Mouse (Mus musculus): ENCODE results near the gene Pde7b. TPM values are rescaled to one million over a fixed set of nuclear protein-coding genes. Genes with fewer than 3 reads are reported as not detected.

The Pde7b gene
- polyA plus RNA-seq, 1 experiment from 2014 or later, result 0.42 TPM

DNA sequence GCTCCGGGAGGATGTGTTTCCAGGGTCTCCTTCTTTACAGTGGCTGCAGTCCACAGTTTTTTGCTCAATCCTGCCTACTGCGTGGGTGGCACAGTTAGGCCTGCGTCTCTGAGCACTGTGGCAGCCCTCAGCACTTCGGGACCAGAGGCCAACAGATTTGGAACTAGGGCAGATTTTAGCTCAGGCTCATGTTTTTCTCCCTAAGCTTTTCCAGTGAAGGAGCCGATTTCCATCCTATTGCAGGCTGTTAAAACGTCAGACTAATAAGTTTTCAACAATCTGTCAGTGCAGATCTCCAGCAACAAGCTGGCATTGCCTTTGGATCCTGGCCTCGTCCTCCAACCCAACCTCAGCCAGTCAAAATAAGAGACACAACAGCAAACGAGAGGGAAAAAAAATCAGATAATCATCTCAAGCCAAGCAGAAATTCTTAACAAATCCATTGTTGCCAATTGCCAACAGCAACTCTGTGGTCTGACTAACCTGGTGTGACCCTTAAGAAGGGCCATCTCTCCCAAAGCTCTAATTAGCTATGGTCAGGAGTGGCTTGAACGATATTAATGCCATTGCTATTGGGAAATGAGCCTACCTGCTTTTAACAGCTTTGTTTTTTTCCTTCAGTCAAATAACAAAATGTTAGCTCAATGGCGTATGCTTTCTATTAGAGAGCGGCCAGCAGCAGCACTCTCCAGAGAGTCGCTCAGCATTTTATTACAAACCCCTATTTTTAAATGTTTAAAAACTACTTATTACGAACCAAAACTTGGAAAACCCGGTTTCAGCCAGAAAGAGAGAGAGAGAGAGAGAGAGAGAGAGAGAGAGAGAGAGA lies 92.4 kb downstream of the Pde7b start:
- Histone ChIP-seq H3K27ac (no peak overlapping the region), H3K27me3 (replicated peaks) (0 out of 2 replicates have a peak, but pooled peaks cover 2% of the 10 kb centered on the region), H3K4me1 (no peaks in the 10 kb centered on the region), H3K36me3 (no peaks in the 10 kb centered on the region), H3K9ac (no peak overlapping the region), H3K9me3 (replicated peaks) (no peaks in the 10 kb centered on the region), H3K4me3 (no peak overlapping the region), H3K4me2 (no peak overlapping the region)
- 64% methylated on average over 14 of the region's 14 CpGs for WGBS (ENCODE audit: insufficient replicate concordance)
- no peak for ATAC-seq

GRCm38 (mm10) chr10:20630122-20630521 lies 94.8 kb downstream of the Pde7b start:
- Histone ChIP-seq H3K27me3 (replicated peaks) (0 out of 2 replicates have a peak, but pooled peaks cover 3% of the 10 kb centered on the region), H3K36me3 (no peaks in the 10 kb centered on the region), H3K4me2 (no peak overlapping the region), H3K4me3 (no peak overlapping the region), H3K9me3 (replicated peaks) (no peaks in the 10 kb centered on the region), H3K9ac (no peak overlapping the region), H3K27ac (no peak overlapping the region), H3K4me1 (peaks cover 6% of the 10 kb centered on the region)
- ATAC-seq, result no peak
- WGBS (ENCODE audit: insufficient replicate concordance), result 75% methylated on average over 7 of the region's 7 CpGs

- H3K9ac ChIP-seq, result no peak overlapping the region
- peaks cover 6% of the 10 kb centered on the region for H3K4me1 ChIP-seq
- H3K4me3 ChIP-seq, result no peak overlapping the region
- 55% methylated on average over 16 of the region's 16 CpGs for WGBS (ENCODE audit: insufficient replicate concordance)
- 0 out of 2 replicates have a peak, but pooled peaks cover 3% of the 10 kb centered on the region for H3K27me3 ChIP-seq (replicated peaks)
- no peaks in the 10 kb centered on the region for H3K9me3 ChIP-seq (replicated peaks)
- H3K36me3 ChIP-seq, result no peaks in the 10 kb centered on the region
- no peak overlapping the region for H3K4me2 ChIP-seq
- ATAC-seq, result peak; percentile 87
- no peak overlapping the region for H3K27ac ChIP-seq
Observed at GRCm38 (mm10) chr10:20625702-20626375, 99.0 kb downstream of the Pde7b start.

DNA sequence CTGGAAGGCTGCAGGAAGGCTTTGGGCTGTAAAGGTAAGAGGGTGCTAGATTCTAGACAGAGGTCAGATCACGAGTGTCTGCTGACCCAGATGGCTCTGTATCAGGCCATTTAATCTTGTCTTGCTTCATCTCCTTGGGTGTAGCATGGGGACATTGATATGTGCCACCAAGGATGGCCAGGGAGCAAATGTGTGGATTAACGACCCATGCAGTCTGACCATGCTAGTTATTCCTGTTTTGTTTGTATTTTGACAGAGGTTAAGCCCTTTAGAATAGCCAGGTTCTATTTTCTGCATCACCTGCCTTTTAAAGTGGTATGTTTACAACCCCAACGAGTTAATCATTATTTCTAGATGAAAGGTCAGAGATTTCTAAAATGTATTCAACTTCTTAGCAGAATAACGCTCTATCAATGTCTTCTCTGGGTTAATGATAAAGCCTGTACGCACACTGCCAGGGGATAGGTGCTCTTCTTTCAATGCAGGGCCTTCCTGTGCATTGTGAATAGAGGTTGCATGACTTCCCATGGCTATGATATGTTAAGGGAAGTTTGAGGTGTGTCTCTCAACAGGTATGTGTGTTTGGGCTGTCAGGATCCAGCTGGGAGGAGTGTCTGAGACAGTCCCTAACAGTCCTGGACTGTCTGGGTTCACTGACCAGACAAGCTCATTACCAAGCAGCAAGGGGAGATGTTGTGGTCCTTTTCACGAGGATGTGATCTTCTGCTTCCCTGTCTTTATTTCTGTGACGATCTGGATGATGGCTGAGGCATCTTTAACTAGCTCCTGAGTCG lies 103.0 kb downstream of the Pde7b start:
- Histone ChIP-seq H3K4me3 (no peak overlapping the region), H3K27me3 (replicated peaks) (no peaks in the 10 kb centered on the region), H3K36me3 (no peaks in the 10 kb centered on the region), H3K9me3 (replicated peaks) (no peaks in the 10 kb centered on the region), H3K9ac (no peak overlapping the region), H3K4me1 (peaks cover 6% of the 10 kb centered on the region), H3K4me2 (no peak overlapping the region), H3K27ac (no peak overlapping the region)
- WGBS (ENCODE audit: insufficient replicate concordance), result 57% methylated on average over 8 of the region's 8 CpGs
- ATAC-seq, result no peak

DNA sequence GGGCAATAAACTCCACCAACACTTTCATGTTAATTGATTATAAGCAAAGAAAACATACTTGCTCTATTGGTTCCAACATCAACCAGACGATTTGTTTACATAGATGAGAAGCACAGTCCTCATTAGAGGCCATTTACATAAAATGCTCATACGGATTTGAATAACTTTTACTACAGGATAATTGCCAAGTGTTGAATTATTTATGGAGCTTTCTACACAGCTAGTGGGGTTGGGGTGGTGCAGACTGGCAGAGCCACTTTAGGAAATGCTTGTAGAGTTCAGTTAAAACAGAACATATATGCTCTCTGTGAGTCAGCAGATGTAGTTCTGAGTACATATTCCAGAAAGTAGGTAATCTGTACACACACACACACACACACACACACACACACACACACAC lies 118.9 kb downstream of the Pde7b start:
- Histone ChIP-seq H3K4me1 (no peaks in the 10 kb centered on the region), H3K4me2 (no peak overlapping the region), H3K9ac (no peak overlapping the region), H3K27ac (no peak overlapping the region), H3K36me3 (no peaks in the 10 kb centered on the region), H3K4me3 (no peak overlapping the region), H3K27me3 (replicated peaks) (no peaks in the 10 kb centered on the region), H3K9me3 (replicated peaks) (no peaks in the 10 kb centered on the region)
- WGBS (ENCODE audit: insufficient replicate concordance), result 72% methylated on average over 2 of the region's 2 CpGs
- ATAC-seq, result no peak

GRCm38 (mm10) chr10:20595107-20595810 lies 129.6 kb downstream of the Pde7b start:
- no peak overlapping the region for H3K27ac ChIP-seq
- H3K9ac ChIP-seq, result no peak overlapping the region
- WGBS (ENCODE audit: insufficient replicate concordance), result 16% methylated on average over 5 of the region's 5 CpGs
- no peak overlapping the region for H3K4me3 ChIP-seq
- H3K9me3 ChIP-seq (replicated peaks), result no peaks in the 10 kb centered on the region
- H3K36me3 ChIP-seq, result no peaks in the 10 kb centered on the region
- H3K4me1 ChIP-seq, result no peaks in the 10 kb centered on the region
- no peaks in the 10 kb centered on the region for H3K27me3 ChIP-seq (replicated peaks)
- no peak overlapping the region for H3K4me2 ChIP-seq
- ATAC-seq, result no peak

GRCm38 (mm10) chr10:20594015-20594414 lies 130.9 kb downstream of the Pde7b start:
- Histone ChIP-seq H3K27me3 (replicated peaks) (no peaks in the 10 kb centered on the region), H3K4me3 (no peak overlapping the region), H3K4me1 (no peaks in the 10 kb centered on the region), H3K36me3 (no peaks in the 10 kb centered on the region), H3K9ac (no peak overlapping the region), H3K27ac (no peak overlapping the region), H3K4me2 (no peak overlapping the region), H3K9me3 (replicated peaks) (no peaks in the 10 kb centered on the region)
- ATAC-seq, result no peak
- WGBS (ENCODE audit: insufficient replicate concordance), result 39% methylated on average over 5 of the region's 5 CpGs

- Histone ChIP-seq H3K36me3 (no peaks in the 10 kb centered on the region), H3K27ac (no peak overlapping the region), H3K9ac (no peak overlapping the region), H3K4me2 (no peak overlapping the region), H3K4me1 (no peaks in the 10 kb centered on the region), H3K4me3 (no peak overlapping the region), H3K27me3 (replicated peaks) (no peaks in the 10 kb centered on the region), H3K9me3 (replicated peaks) (no peaks in the 10 kb centered on the region)
- no peak for ATAC-seq
- 12% methylated on average over 7 of the region's 7 CpGs for WGBS (ENCODE audit: insufficient replicate concordance)
Observed at GRCm38 (mm10) chr10:20590100-20590499, 134.8 kb downstream of the Pde7b start.

- no peak overlapping the region for H3K27ac ChIP-seq
- H3K27me3 ChIP-seq (replicated peaks), result no peaks in the 10 kb centered on the region
- no peaks in the 10 kb centered on the region for H3K4me1 ChIP-seq
- no peak overlapping the region for H3K4me3 ChIP-seq
- ATAC-seq, result no peak
- no peaks in the 10 kb centered on the region for H3K9me3 ChIP-seq (replicated peaks)
- no peak overlapping the region for H3K9ac ChIP-seq
- H3K4me2 ChIP-seq, result no peak overlapping the region
- H3K36me3 ChIP-seq, result no peaks in the 10 kb centered on the region
- WGBS (ENCODE audit: insufficient replicate concordance), result 75% methylated on average over 4 of the region's 4 CpGs
Observed at GRCm38 (mm10) chr10:20585959-20586358, 138.9 kb downstream of the Pde7b start.

GRCm38 (mm10) chr10:20575002-20575401 lies 149.9 kb downstream of the Pde7b start:
- no peak for ATAC-seq
- Histone ChIP-seq H3K4me2 (no peak overlapping the region), H3K9ac (no peak overlapping the region), H3K4me1 (no peaks in the 10 kb centered on the region), H3K27me3 (replicated peaks) (no peaks in the 10 kb centered on the region), H3K27ac (no peak overlapping the region), H3K9me3 (replicated peaks) (no peaks in the 10 kb centered on the region), H3K36me3 (no peaks in the 10 kb centered on the region), H3K4me3 (no peak overlapping the region)
- WGBS (ENCODE audit: insufficient replicate concordance), result 81% methylated on average over 11 of the region's 11 CpGs

DNA sequence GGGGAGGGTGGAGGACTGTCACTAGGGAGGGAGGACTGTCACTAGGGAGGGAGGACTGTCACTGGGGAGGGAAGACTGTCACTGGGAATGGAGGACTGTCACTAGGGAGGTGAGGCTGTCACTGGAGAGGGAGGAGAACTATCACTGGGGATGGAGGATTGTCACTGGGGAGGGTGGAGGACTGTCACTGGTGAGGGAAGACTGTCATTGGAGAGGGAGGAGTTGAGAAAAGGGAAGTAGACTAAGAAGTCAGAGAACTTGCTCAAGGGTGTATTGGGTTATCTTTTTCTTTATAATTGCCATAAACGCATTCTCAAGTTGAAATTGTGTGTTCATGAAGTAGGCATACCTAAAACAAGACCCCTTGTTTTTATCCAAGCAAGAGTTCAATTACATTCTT lies 150.5 kb downstream of the Pde7b start:
- Histone ChIP-seq H3K9me3 (replicated peaks) (no peaks in the 10 kb centered on the region), H3K4me1 (no peaks in the 10 kb centered on the region), H3K27me3 (replicated peaks) (no peaks in the 10 kb centered on the region), H3K27ac (no peak overlapping the region), H3K4me2 (no peak overlapping the region), H3K4me3 (no peak overlapping the region), H3K9ac (no peak overlapping the region), H3K36me3 (no peaks in the 10 kb centered on the region)
- 60% methylated on average over 1 of the region's 1 CpGs for WGBS (ENCODE audit: insufficient replicate concordance)
- no peak for ATAC-seq
